Mouse (Mus musculus): Measurements from ENCODE around the gene Nfkbie. TPM values are rescaled to one million over a fixed set of nuclear protein-coding genes. Genes with fewer than 3 reads are reported as not detected.

Gene Nfkbie
- total RNA-seq, 2 experiments from 2014 or later: 0.64 to 0.79 TPM

- DNase-seq: peak; percentile 60 to 62
These were observed 37.3 kb downstream of the Nfkbie start for GRCm38 (mm10) chr17:45592606-45593431.

GRCm38 (mm10) chr17:45593479-45593878 is 38.0 kb downstream of the Nfkbie start:
- no peak for DNase-seq
- intact Hi-C loops (cut with DNase I): no loop called here

More at GRCm38 (mm10) chr17:45592606-45593431, 37.3 kb downstream of the Nfkbie start:
- intact Hi-C loops (cut with DNase I): no loop called here

GRCm38 (mm10) chr17:45594195-45594594 is 38.7 kb downstream of the Nfkbie start:
- no peak for DNase-seq
- intact Hi-C loops (cut with DNase I): no loop called here

- intact Hi-C loops (cut with DNase I): no loop called here
- DNase-seq: peak; percentile 72 to 82
These were observed 39.6 kb downstream of the Nfkbie start for GRCm38 (mm10) chr17:45594881-45595735.

DNA sequence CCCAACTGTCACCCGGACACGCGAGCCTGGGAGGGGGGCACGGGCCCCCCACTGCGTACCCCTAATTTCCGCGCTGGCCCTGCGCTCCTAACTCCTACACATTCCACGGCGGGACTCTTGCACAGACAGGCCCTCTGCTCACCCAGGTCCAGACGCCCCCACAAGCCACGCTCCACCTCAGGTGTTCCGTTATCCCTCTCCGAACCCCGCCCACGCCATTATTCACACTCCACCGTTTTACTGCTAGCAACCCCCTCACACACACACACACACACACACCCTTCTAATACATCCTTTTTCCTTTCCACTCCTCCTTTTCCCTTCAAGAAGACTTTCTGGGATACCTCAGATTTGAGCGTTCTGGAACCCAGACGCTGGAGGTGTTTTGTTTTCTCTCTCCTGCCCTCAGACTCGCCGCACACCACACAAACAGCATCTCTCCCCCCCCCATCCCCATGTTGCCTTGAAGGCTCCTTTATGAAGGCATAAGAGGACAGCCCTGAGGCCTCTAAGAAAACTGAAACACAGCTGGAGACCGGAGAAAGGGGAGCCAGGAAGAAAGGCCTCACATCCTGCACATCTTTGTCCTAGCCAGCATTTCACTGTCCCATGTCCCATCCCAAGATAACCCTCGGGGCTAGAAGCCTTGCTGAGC is 40.4 kb downstream of the Nfkbie start:
- no peak for DNase-seq
- intact Hi-C loops (cut with DNase I): no loop called here

- peak; percentile 82 to 83 for DNase-seq
- intact Hi-C loops (cut with DNase I): no loop called here
These were observed 41.3 kb downstream of the Nfkbie start for GRCm38 (mm10) chr17:45596631-45597396.

DNA sequence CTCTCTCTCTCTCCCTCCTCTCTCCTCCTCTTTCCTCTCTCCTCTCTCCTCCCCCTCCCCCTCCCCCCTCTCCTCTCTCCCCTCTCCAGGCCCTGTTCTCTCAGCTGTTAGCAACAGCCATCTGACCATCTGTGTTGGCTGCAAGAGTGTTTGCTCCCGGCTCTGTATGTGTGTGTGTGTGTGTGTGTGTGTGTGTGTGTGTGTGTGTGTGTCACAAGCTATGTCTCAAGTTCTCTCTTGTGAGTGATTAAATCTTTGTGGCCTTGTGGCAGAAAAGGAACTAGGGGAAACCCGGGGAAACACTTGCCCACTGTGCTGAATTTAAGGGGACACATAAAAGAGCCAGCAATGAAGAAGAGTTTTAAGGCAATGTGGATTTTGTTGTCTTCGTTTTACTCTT is 42.3 kb downstream of the Nfkbie start:
- intact Hi-C loops (cut with DNase I): no loop called here
- no peak for DNase-seq

- intact Hi-C loops (cut with DNase I): no loop called here
These were observed 42.9 kb downstream of the Nfkbie start for GRCm38 (mm10) chr17:45598376-45598775.

DNA sequence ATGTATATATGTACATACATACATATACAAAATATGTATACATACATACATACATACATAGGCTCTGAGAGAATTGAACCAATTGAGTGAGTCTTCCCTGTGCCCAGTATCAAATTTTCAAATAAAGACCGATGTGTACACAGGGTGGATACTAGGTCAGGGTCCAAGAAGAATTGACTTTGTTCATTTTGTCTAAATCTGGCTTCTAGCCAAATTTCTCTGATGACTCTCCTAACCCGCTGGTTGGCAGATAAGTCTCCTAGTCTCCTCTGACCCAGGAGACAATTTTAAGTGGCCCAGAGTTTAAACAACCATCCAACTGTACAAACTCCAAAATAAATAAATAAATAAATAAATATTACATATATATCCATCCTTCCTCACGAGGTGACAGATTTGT is 43.4 kb downstream of the Nfkbie start:
- intact Hi-C loops (cut with DNase I): no loop called here
- DNase-seq: no peak

More at GRCm38 (mm10) chr17:45598376-45598775, 42.9 kb downstream of the Nfkbie start:
- DNase-seq: no peak

- intact Hi-C loops (cut with DNase I): no loop called here
- DNase-seq: peak; percentile 71 to 72
These were observed 44.1 kb downstream of the Nfkbie start, which contains the start of gene Slc29a1 for GRCm38 (mm10) chr17:45599446-45600242. TSS of gene Slc29a1 (minus strand) at chr17:45599606.

DNA sequence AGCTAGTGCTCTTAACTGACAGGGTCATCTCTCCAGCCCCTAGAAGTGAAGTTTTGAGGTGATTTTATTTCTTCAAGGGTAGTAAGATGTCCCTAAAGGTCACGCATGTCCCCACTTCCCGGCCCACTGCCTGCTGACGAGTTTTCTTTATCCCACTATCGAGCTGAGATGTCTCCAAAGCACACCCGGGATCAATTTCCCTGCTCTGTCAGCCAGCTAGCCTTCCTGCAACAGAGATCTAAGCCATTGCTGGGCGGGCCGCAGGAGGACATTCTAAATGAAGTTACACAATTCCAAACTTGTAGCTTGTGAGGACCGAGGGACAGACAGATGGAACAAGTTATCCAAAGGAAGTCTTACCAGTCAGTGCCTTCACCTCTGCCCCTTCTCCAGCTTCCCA is 44.8 kb downstream of the Nfkbie start:
- intact Hi-C loops (cut with DNase I): no loop called here
- DNase-seq: no peak

- DNase-seq: no peak
- intact Hi-C loops (cut with DNase I): no loop called here
These were observed 45.8 kb downstream of the Nfkbie start for GRCm38 (mm10) chr17:45601325-45601724.

- DNase-seq: no peak
- intact Hi-C loops (cut with DNase I): no loop called here
These were observed 46.4 kb downstream of the Nfkbie start, which contains the start of gene Mymx for GRCm38 (mm10) chr17:45601877-45602304. TSS of gene Mymx (minus strand) at chr17:45602102.

GRCm38 (mm10) chr17:45602984-45603383 is 47.5 kb downstream of the Nfkbie start:
- intact Hi-C loops (cut with DNase I): no loop called here
- no peak for DNase-seq

- no peak for DNase-seq
- intact Hi-C loops (cut with DNase I): no loop called here
These were observed 51.7 kb downstream of the Nfkbie start for GRCm38 (mm10) chr17:45606992-45607879.

DNA sequence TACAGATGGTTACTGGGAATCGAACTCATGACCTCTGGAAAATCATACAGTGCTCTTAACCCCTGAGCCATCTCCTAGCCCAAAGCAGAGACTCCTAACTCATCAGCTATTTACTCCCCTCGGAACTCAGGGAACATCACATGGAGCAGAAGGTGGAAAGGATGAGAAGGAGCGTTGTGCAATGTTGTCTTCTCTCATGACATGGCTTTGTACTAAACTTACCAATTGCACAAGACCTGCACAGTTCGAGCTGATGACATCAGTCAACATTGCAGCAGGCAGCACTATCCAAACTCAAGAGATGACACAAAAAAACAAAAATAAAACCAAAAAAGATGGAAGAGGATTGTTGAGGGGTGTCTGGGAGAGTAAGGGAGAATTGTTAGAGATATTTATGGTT is 52.9 kb downstream of the Nfkbie start:
- intact Hi-C loops (cut with DNase I): no loop called here
- DNase-seq: no peak

- DNase-seq: no peak
- intact Hi-C loops (cut with DNase I): no loop called here
These were observed 54.8 kb downstream of the Nfkbie start for GRCm38 (mm10) chr17:45610144-45610866.
